Mouse (Mus musculus): ENCODE results near the gene Cbl. TPM values are rescaled to one million over a fixed set of nuclear protein-coding genes. Genes with fewer than 3 reads are reported as not detected.

Cbl gene
- polyA plus RNA-seq, 1 experiment, result 8.2 TPM

GRCm38 (mm10) chr9:44181537-44181936 lies 52.3 kb downstream of the Cbl start:
- H3K27me3 ChIP-seq (ENCODE audit: control insufficient read depth, insufficient read depth, insufficient read length), result no peaks in the 10 kb centered on the region
- H3ac ChIP-seq (ENCODE audit: control insufficient read depth, insufficient read length, low read depth), result no peak overlapping the region
- H3K4me3 ChIP-seq (ENCODE audit: insufficient read depth, poor library complexity, severe bottlenecking), result no peak overlapping the region
- H3K79me3 ChIP-seq (ENCODE audit: low read depth), result peaks cover 6% of the 10 kb centered on the region
- H3K79me2 ChIP-seq (ENCODE audit: control insufficient read depth, insufficient read depth), result peaks cover 25% of the 10 kb centered on the region
- peaks cover 3% of the 10 kb centered on the region for H3K36me3 ChIP-seq (ENCODE audit: control insufficient read depth, insufficient read depth)
- TF ChIP-seq FOSL1 (IDR thresholded peaks at IDR 0.05; ENCODE audit: insufficient read depth, low read length, poor library complexity, severe bottlenecking), result no peak
- TF ChIP-seq CTCF (IDR thresholded peaks at IDR 0.05; ENCODE audit: control insufficient read depth, insufficient read depth, insufficient read length), result no peak

GRCm38 (mm10) chr9:44178811-44179210 lies 55.0 kb downstream of the Cbl start:
- H3K36me3 ChIP-seq (ENCODE audit: control insufficient read depth, insufficient read depth), result peaks cover 3% of the 10 kb centered on the region
- no peaks in the 10 kb centered on the region for H3K27me3 ChIP-seq (ENCODE audit: control insufficient read depth, insufficient read depth, insufficient read length)
- H3K79me2 ChIP-seq (ENCODE audit: control insufficient read depth, insufficient read depth), result peaks cover 15% of the 10 kb centered on the region
- H3ac ChIP-seq (ENCODE audit: control insufficient read depth, insufficient read length, low read depth), result no peak overlapping the region
- H3K4me3 ChIP-seq (ENCODE audit: insufficient read depth, poor library complexity, severe bottlenecking), result no peak overlapping the region
- TF ChIP-seq CEBPB (IDR thresholded peaks at IDR 0.05; ENCODE audit: low read depth), result no peak
- TF ChIP-seq CTCF (IDR thresholded peaks at IDR 0.05; ENCODE audit: control insufficient read depth, insufficient read depth, insufficient read length), result no peak
- TF ChIP-seq MYOG (IDR thresholded peaks at IDR 0.05; ENCODE audit: control insufficient read depth, extremely low read depth, insufficient read length), result no peak
- TF ChIP-seq USF1 (IDR thresholded peaks at IDR 0.05; ENCODE audit: low read depth), result no peak
- no peak for TF ChIP-seq FOSL1 (IDR thresholded peaks at IDR 0.05; ENCODE audit: insufficient read depth, low read length, poor library complexity, severe bottlenecking)
- TF ChIP-seq MAX (IDR thresholded peaks at IDR 0.05), result no peak
- no peak for TF ChIP-seq MYOD1 (IDR thresholded peaks at IDR 0.05; ENCODE audit: control insufficient read depth, insufficient read length, low read depth)
- peaks cover 6% of the 10 kb centered on the region for H3K79me3 ChIP-seq (ENCODE audit: low read depth)

- peaks cover 11% of the 10 kb centered on the region for H3K79me2 ChIP-seq (ENCODE audit: control insufficient read depth, insufficient read depth)
- H3ac ChIP-seq (ENCODE audit: control insufficient read depth, insufficient read length, low read depth), result no peak overlapping the region
- no peak for TF ChIP-seq CTCF (IDR thresholded peaks at IDR 0.05; ENCODE audit: control insufficient read depth, insufficient read depth, insufficient read length)
- TF ChIP-seq CEBPB (IDR thresholded peaks at IDR 0.05; ENCODE audit: low read depth), result no peak
- no peak for TF ChIP-seq MAX (IDR thresholded peaks at IDR 0.05)
- no peak for TF ChIP-seq FOSL1 (IDR thresholded peaks at IDR 0.05; ENCODE audit: insufficient read depth, low read length, poor library complexity, severe bottlenecking)
- TF ChIP-seq MYOG (IDR thresholded peaks at IDR 0.05; ENCODE audit: control insufficient read depth, extremely low read depth, insufficient read length), result no peak
- H3K79me3 ChIP-seq (ENCODE audit: low read depth), result peaks cover 5% of the 10 kb centered on the region
- H3K27me3 ChIP-seq (ENCODE audit: control insufficient read depth, insufficient read depth, insufficient read length), result no peaks in the 10 kb centered on the region
- peaks cover 3% of the 10 kb centered on the region for H3K36me3 ChIP-seq (ENCODE audit: control insufficient read depth, insufficient read depth)
- H3K4me3 ChIP-seq (ENCODE audit: insufficient read depth, poor library complexity, severe bottlenecking), result no peak overlapping the region
These were observed 55.5 kb downstream of the Cbl start for GRCm38 (mm10) chr9:44178389-44178788.

- Histone ChIP-seq H3K79me2 (ENCODE audit: control insufficient read depth, insufficient read depth) (peaks cover 10% of the 10 kb centered on the region), H3K27me3 (ENCODE audit: control insufficient read depth, insufficient read depth, insufficient read length) (no peaks in the 10 kb centered on the region), H3ac (ENCODE audit: control insufficient read depth, insufficient read length, low read depth) (no peak overlapping the region), H3K4me3 (ENCODE audit: insufficient read depth, poor library complexity, severe bottlenecking) (no peak overlapping the region), H3K79me3 (ENCODE audit: low read depth) (peaks cover 5% of the 10 kb centered on the region), H3K36me3 (ENCODE audit: control insufficient read depth, insufficient read depth) (peaks cover 7% of the 10 kb centered on the region)
- no peak for TF ChIP-seq CTCF (IDR thresholded peaks at IDR 0.05; ENCODE audit: control insufficient read depth, insufficient read depth, insufficient read length)
- TF ChIP-seq CEBPB (IDR thresholded peaks at IDR 0.05; ENCODE audit: low read depth), result no peak
- no peak for TF ChIP-seq MYOD1 (IDR thresholded peaks at IDR 0.05; ENCODE audit: control insufficient read depth, insufficient read length, low read depth)
- no peak for TF ChIP-seq FOSL1 (IDR thresholded peaks at IDR 0.05; ENCODE audit: insufficient read depth, low read length, poor library complexity, severe bottlenecking)
- no peak for TF ChIP-seq MAX (IDR thresholded peaks at IDR 0.05)
- TF ChIP-seq MYOG (IDR thresholded peaks at IDR 0.05; ENCODE audit: control insufficient read depth, extremely low read depth, insufficient read length), result no peak
- TF ChIP-seq USF1 (IDR thresholded peaks at IDR 0.05; ENCODE audit: low read depth), result no peak
These were observed 56.4 kb downstream of the Cbl start for GRCm38 (mm10) chr9:44177405-44177804.

GRCm38 (mm10) chr9:44175957-44176356 lies 57.9 kb downstream of the Cbl start:
- Histone ChIP-seq H3K27me3 (ENCODE audit: control insufficient read depth, insufficient read depth, insufficient read length) (no peaks in the 10 kb centered on the region), H3K79me3 (ENCODE audit: low read depth) (peaks cover 5% of the 10 kb centered on the region), H3K79me2 (ENCODE audit: control insufficient read depth, insufficient read depth) (peaks cover 10% of the 10 kb centered on the region), H3ac (ENCODE audit: control insufficient read depth, insufficient read length, low read depth) (no peak overlapping the region), H3K36me3 (ENCODE audit: control insufficient read depth, insufficient read depth) (peaks cover 7% of the 10 kb centered on the region), H3K4me3 (ENCODE audit: insufficient read depth, poor library complexity, severe bottlenecking) (no peak overlapping the region)
- TF ChIP-seq CEBPB (IDR thresholded peaks at IDR 0.05; ENCODE audit: low read depth) (no peak), MYOG (IDR thresholded peaks at IDR 0.05; ENCODE audit: control insufficient read depth, extremely low read depth, insufficient read length) (no peak)

GRCm38 (mm10) chr9:44175556-44175955 lies 58.3 kb downstream of the Cbl start:
- Histone ChIP-seq H3K27me3 (ENCODE audit: control insufficient read depth, insufficient read depth, insufficient read length) (no peaks in the 10 kb centered on the region), H3K79me2 (ENCODE audit: control insufficient read depth, insufficient read depth) (peaks cover 10% of the 10 kb centered on the region), H3ac (ENCODE audit: control insufficient read depth, insufficient read length, low read depth) (no peak overlapping the region), H3K36me3 (ENCODE audit: control insufficient read depth, insufficient read depth) (peaks cover 7% of the 10 kb centered on the region), H3K4me3 (ENCODE audit: insufficient read depth, poor library complexity, severe bottlenecking) (no peak overlapping the region), H3K79me3 (ENCODE audit: low read depth) (peaks cover 5% of the 10 kb centered on the region)
- TF ChIP-seq MYOG (IDR thresholded peaks at IDR 0.05; ENCODE audit: control insufficient read depth, extremely low read depth, insufficient read length) (no peak), MYOD1 (IDR thresholded peaks at IDR 0.05; ENCODE audit: control insufficient read depth, insufficient read length, low read depth) (no peak), USF1 (IDR thresholded peaks at IDR 0.05; ENCODE audit: low read depth) (no peak), MAX (IDR thresholded peaks at IDR 0.05) (no peak), CEBPB (IDR thresholded peaks at IDR 0.05; ENCODE audit: low read depth) (no peak), FOSL1 (IDR thresholded peaks at IDR 0.05; ENCODE audit: insufficient read depth, low read length, poor library complexity, severe bottlenecking) (no peak), CTCF (IDR thresholded peaks at IDR 0.05; ENCODE audit: control insufficient read depth, insufficient read depth, insufficient read length) (no peak)

Measured in C2C12 (cell line).